Mouse (Mus musculus): ENCODE measurements around the gene B4galt3.
"Not testable (repeated sequence)": the region's sequence is repeated elsewhere in the genome, so short reads cannot be mapped to it uniquely, and the experiment has no call there.

The B4galt3 gene

GRCm38 (mm10) chr1:171240911-171241310, 29.2 kb upstream of the B4galt3 start:
- no peak for DNase-seq (ENCODE audit: low spot score)

- DNase-seq (ENCODE audit: low spot score), result not testable (repeated sequence)
Measured at GRCm38 (mm10) chr1:171241952-171242351, 28.2 kb upstream of the B4galt3 start.

GRCm38 (mm10) chr1:171245353-171245752, 24.8 kb upstream of the B4galt3 start:
- no peak for DNase-seq (ENCODE audit: low spot score)

- peak; percentile 99 for DNase-seq (ENCODE audit: low spot score)
Measured at GRCm38 (mm10) chr1:171246709-171247452, 23.2 kb upstream of the B4galt3 start.

- DNase-seq (ENCODE audit: low spot score), result no peak
Measured at GRCm38 (mm10) chr1:171247453-171247841, 22.7 kb upstream of the B4galt3 start.

GRCm38 (mm10) chr1:171247916-171248315, 22.2 kb upstream of the B4galt3 start:
- DNase-seq (ENCODE audit: low spot score), result no peak

- no peak for DNase-seq (ENCODE audit: low spot score)
Measured at GRCm38 (mm10) chr1:171248386-171249226, 21.5 kb upstream of the B4galt3 start.

GRCm38 (mm10) chr1:171249913-171250600, 20.1 kb upstream of the B4galt3 start, which contains the start of gene Adamts4:
TSS of gene Adamts4 (plus strand) at chr1:171250421.
- DNase-seq (ENCODE audit: low spot score), result peak; percentile 52

- no peak for DNase-seq (ENCODE audit: low spot score)
Measured at GRCm38 (mm10) chr1:171250680-171251593, 19.2 kb upstream of the B4galt3 start, which contains the start of gene Ndufs2. TSS of gene Ndufs2 (minus strand) at chr1:171251388.

GRCm38 (mm10) chr1:171251594-171252324, 18.4 kb upstream of the B4galt3 start:
- peak; percentile 80 for DNase-seq (ENCODE audit: low spot score)

GRCm38 (mm10) chr1:171252415-171252814, 17.7 kb upstream of the B4galt3 start:
- no peak for DNase-seq (ENCODE audit: low spot score)

- no peak for DNase-seq (ENCODE audit: low spot score)
Measured at GRCm38 (mm10) chr1:171256095-171256818, 13.9 kb upstream of the B4galt3 start.

GRCm38 (mm10) chr1:171256937-171257548, 13.1 kb upstream of the B4galt3 start:
- peak; percentile 85 for DNase-seq (ENCODE audit: low spot score)

- DNase-seq (ENCODE audit: low spot score), result no peak
Measured at GRCm38 (mm10) chr1:171257781-171258180, 12.3 kb upstream of the B4galt3 start.

GRCm38 (mm10) chr1:171258921-171259320, 11.2 kb upstream of the B4galt3 start:
- DNase-seq (ENCODE audit: low spot score), result no peak

- no peak for DNase-seq (ENCODE audit: low spot score)
Measured at GRCm38 (mm10) chr1:171260316-171260715, 9.8 kb upstream of the B4galt3 start.

GRCm38 (mm10) chr1:171262594-171263130, 7.5 kb upstream of the B4galt3 start:
- peak; percentile 88 for DNase-seq (ENCODE audit: low spot score)

GRCm38 (mm10) chr1:171263185-171263611, 6.9 kb upstream of the B4galt3 start:
- DNase-seq (ENCODE audit: low spot score), result peak; percentile 79

All from adipocyte (in vitro differentiated cells).